Mouse (Mus musculus) ES-E14 (cell line): Measurements from ENCODE around the gene Nub1.

Experiments
- CHD2 ChIP-seq: IDR thresholded peaks from 2 replicates; pipeline ENCODE4 v1.6.1; 2014; ENCODE audit warnings: mild to moderate bottlenecking, low read depth, low read length, inconsistent platforms
- HCFC1 ChIP-seq: IDR thresholded peaks from 2 replicates; pipeline ENCODE4 v1.6.1; 2012; ENCODE audit warnings: low read length, inconsistent platforms, borderline replicate concordance; ENCODE audit not compliant: insufficient read depth
- MAFK ChIP-seq: IDR thresholded peaks from 2 replicates; pipeline ENCODE4 v1.6.1; 2014; ENCODE audit warnings: mild to moderate bottlenecking, low read depth, low read length, inconsistent platforms; ENCODE audit not compliant: insufficient read depth
- ZC3H11A ChIP-seq: IDR thresholded peaks from 2 replicates; pipeline ENCODE4 v1.6.1; 2012; ENCODE audit warnings: low read depth, mild to moderate bottlenecking, inconsistent platforms, low read length, borderline replicate concordance
- ZNF384 ChIP-seq: IDR thresholded peaks from 2 replicates; pipeline ENCODE4 v1.6.1; 2012; ENCODE audit warnings: low read depth, low read length, inconsistent platforms

GRCm38 (mm10) chr5:24719852-24720251 is 34.5 kb downstream of the Nub1 start:
- no peak for TF ChIP-seq MAFK
- no peak for TF ChIP-seq ZNF384
- no peak for TF ChIP-seq HCFC1
- no peak for TF ChIP-seq ZC3H11A
- TF ChIP-seq CHD2: no peak
